Mouse (Mus musculus) embryonic facial prominence, embryonic 12.5 days (tissue): Measurements from ENCODE around the gene Alg9. TPM values are rescaled to one million over a fixed set of nuclear protein-coding genes. Genes with fewer than 3 reads are reported as not detected.

Experiments
- ATAC-seq: fragments of 200-750 bp; cut with Nextera tagmentation; 2 replicates; pipeline ENCODE4 v1.8.0; 2017; ENCODE audit not compliant: insufficient number of reproducible peaks, insufficient read depth, low FRiP score, low TSS enrichment
- H3K27ac ChIP-seq: fragments of 300-500 bp; sonication (generic); 2 replicates; pipeline ENCODE4 v1.5.1; 2016; ENCODE audit warnings: mild to moderate bottlenecking
- H3K27me3 ChIP-seq: fragments of 300-500 bp; sonication (generic); 2 replicates; pipeline ENCODE4 v1.6.1; 2016; ENCODE audit warnings: mild to moderate bottlenecking, moderate library complexity
- H3K36me3 ChIP-seq: fragments of 300-500 bp; sonication (generic); 2 replicates; pipeline ENCODE4 v1.6.1; 2016; ENCODE audit warnings: mild to moderate bottlenecking
- H3K4me1 ChIP-seq: fragments of 300-500 bp; sonication (generic); 2 replicates; pipeline ENCODE4 v1.6.1; 2016
- H3K4me2 ChIP-seq: fragments of 300-500 bp; sonication (generic); replicated peaks from 2 replicates; pipeline ENCODE4 v1.6.1; 2016; ENCODE audit warnings: mild to moderate bottlenecking, moderate library complexity
- H3K4me3 ChIP-seq: fragments of 300-500 bp; sonication (generic); 2 replicates; pipeline ENCODE4 v1.5.1; 2016; ENCODE audit warnings: mild to moderate bottlenecking
- H3K9ac ChIP-seq: fragments of 300-500 bp; sonication (generic); 2 replicates; pipeline ENCODE4 v1.6.1; 2016; ENCODE audit warnings: mild to moderate bottlenecking, moderate library complexity
- H3K9me3 ChIP-seq: fragments of 300-500 bp; sonication (generic); 2 replicates; pipeline ENCODE4 v1.6.1; 2016; ENCODE audit warnings: mild to moderate bottlenecking, moderate library complexity
- WGBS: fragments of 180-500 bp; shearing (Covaris S2); methylation state at CpG from one replicate; pipeline ENCODE4 v1.1.7; 2016; 5-methylcytosine and 5-hydroxymethylcytosine counted together
- polyA plus RNA-seq: library from polyadenylated mRNA; unstranded; fragments of >200 nt; fragmentation: Nextera tagmentation; extraction: Ambion mirVana; gene quantifications from 2 replicates; pipeline ENCODE4 v1.2.1, GENCODE M21; 2016

Gene Alg9
- polyA plus RNA-seq, 1 experiment from 2014 or later = 43.9 TPM

DNA sequence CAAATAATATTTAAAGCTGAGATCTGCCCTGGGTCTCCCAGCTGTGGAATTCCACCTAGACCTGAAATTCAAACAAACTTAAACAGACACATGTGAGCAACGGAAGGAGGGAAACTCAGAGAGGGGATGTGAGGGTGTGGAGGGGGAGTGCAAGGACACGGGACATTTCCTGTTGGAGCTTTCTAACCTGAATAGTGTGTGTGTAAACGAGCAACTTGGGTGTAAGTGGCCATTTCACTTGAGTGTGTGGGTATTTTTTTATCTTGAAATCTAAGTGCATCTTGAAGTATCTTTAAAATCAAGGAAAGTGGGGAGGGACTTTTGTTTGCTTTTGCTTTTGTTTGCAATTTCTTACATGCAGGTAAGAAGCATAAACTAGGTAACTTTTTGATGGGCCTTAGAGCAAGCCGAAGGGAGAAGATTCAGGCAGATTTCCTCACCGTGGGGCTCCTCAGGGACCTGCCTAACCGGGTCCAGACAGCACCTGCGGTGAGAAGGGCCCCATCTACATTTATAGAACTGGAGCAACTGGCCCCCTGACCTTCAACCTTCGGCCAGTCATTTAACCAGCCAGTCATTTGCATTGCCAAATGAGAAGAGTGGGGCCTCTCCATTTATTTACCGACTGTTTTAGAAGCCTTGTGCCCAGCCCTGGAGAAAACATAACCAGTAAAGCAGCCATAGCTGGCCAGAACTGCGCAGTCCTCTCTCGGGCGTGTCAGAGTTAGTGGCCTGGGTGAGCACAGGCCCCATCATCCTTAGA, 73.0 kb downstream of the Alg9 start:
- peaks cover 13% of the 10 kb centered on the region for H3K4me1 ChIP-seq
- no peak overlapping the region for H3K9ac ChIP-seq
- peaks cover 13% of the 10 kb centered on the region for H3K36me3 ChIP-seq
- no peak overlapping the region for H3K27ac ChIP-seq
- no peaks in the 10 kb centered on the region for H3K9me3 ChIP-seq
- no peaks in the 10 kb centered on the region for H3K27me3 ChIP-seq
- no peak for ATAC-seq
- no peak overlapping the region for H3K4me3 ChIP-seq
- 62% methylated on average over 12 of the region's 12 CpGs for WGBS
- H3K4me2 ChIP-seq = no peak overlapping the region

DNA sequence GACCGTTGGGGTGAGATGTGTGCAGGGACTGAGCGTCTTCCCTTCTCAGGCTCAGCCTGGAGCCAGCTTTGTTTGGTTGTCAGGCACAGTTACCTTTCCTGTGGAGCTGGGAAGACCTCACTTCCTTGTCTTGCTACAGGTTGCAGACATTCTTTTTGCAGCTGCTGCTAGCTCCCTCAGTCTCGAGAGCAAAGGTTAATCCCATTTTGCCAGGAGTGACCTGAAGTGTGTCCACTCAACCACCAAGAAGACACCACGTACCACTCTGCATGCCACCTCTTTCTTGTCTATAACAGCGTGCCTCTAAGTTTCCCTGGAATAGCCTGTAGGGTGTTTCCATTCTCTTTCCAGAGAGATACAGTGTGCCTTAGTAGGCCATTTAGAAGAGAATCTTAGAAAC, 74.0 kb downstream of the Alg9 start:
- H3K4me3 ChIP-seq = no peak overlapping the region
- H3K27me3 ChIP-seq = no peaks in the 10 kb centered on the region
- H3K4me1 ChIP-seq = peaks cover 18% of the 10 kb centered on the region
- H3K36me3 ChIP-seq = peaks cover 6% of the 10 kb centered on the region
- no peaks in the 10 kb centered on the region for H3K9me3 ChIP-seq
- H3K9ac ChIP-seq = no peak overlapping the region
- no peak overlapping the region for H3K4me2 ChIP-seq
- 61% methylated on average over 5 of the region's 5 CpGs for WGBS
- ATAC-seq = 0 out of 2 replicates have a peak, but pooled peaks have one; percentile 3
- no peak overlapping the region for H3K27ac ChIP-seq

DNA sequence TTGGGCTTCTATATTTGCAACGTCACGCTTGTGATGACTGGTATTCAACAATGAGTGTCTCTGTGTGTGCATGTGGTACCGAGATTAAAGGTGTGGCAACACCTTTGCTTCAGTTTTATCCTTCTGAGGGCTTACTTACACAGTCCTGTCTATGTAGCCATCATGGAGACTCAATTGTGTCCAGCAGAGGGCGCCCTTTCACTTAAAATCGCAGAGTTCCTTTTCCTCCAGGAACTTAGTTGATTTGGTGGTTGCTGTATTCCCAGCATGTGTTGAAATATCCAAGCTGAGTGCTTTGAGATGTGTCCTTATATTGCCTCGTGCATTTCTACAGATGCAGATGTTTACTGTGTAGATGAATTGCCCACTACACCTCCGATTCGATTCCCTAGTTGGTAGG, 74.4 kb downstream of the Alg9 start:
- Histone ChIP-seq H3K4me2 (no peak overlapping the region), H3K9me3 (no peaks in the 10 kb centered on the region), H3K4me1 (peaks cover 18% of the 10 kb centered on the region), H3K27me3 (no peaks in the 10 kb centered on the region), H3K9ac (no peak overlapping the region), H3K36me3 (0 out of 2 replicates have a peak, but pooled peaks cover 3% of the 10 kb centered on the region), H3K4me3 (no peak overlapping the region), H3K27ac (no peak overlapping the region)
- WGBS = 23% methylated on average over 8 of the region's 8 CpGs
- ATAC-seq = peak; percentile 75

DNA sequence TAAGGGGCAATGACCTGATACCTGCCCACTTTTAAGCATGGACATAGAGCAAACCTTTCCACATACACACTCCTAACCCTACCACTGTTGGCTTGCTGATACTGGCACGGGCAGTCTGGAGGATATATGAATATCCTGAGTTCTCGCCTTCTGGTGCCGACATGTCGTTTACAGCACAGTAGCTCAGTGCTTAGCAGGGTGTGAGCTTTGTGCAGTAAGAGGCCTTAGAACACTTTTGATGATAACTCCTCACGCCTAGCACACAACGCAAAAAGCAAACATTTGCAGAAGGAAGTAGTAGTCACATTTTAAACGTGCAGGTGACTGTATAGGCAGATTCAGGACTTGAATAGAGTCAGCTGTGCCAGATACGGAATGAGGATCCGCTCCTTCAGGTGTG, 74.9 kb downstream of the Alg9 start:
- Histone ChIP-seq H3K27me3 (no peaks in the 10 kb centered on the region), H3K9me3 (no peaks in the 10 kb centered on the region), H3K4me3 (no peak overlapping the region), H3K36me3 (no peaks in the 10 kb centered on the region), H3K4me2 (no peak overlapping the region), H3K4me1 (peaks cover 18% of the 10 kb centered on the region), H3K27ac (no peak overlapping the region), H3K9ac (no peak overlapping the region)
- no peak for ATAC-seq
- WGBS = 75% methylated on average over 9 of the region's 9 CpGs

DNA sequence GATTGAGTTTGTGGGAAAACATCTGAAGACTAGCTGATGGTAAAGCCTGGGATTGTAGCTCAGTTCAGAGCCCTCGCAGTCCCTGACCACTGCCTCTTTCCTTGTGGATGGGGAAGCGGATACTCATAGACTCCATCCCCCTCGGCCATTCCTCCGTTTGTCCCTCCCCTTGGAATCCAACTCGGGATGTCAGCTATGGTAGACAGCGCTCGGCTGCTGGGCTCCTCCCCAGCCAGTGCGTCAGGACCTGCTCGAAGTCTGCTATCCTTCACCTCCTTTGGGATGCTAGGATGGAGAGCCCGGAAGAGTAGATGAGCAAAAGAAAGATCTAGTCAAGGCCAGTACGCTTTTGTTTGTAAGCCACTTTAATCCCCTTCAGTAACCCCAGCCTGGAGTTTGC, 75.5 kb downstream of the Alg9 start:
- H3K4me1 ChIP-seq = peaks cover 18% of the 10 kb centered on the region

DNA sequence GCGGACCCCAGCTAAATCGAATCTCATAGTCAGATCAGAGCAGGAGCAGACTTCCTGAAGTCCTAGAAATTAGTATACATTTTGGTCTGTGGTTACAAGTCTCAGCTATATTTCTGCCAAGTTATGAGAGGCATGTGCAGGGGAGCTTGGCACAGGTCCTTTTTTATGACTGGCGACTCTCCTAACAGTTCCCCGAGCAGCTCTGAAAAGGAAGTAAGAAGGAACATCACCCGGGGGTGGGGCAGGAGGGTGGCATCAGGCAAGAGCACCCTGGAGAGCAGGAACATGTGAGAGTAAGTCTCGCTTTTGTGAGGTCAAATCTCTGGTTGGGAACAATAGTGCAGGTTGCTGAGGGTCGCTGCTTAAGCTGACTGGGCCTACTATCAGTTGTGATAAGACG, 75.9 kb downstream of the Alg9 start:
- H3K4me3 ChIP-seq = no peak overlapping the region
- 58% methylated on average over 8 of the region's 8 CpGs for WGBS
- H3K4me2 ChIP-seq = peak overlapping the region; percentile 22
- H3K27me3 ChIP-seq = no peaks in the 10 kb centered on the region
- ATAC-seq = no peak
- H3K9me3 ChIP-seq = no peaks in the 10 kb centered on the region
- H3K9ac ChIP-seq = no peak overlapping the region; the same call in 1 of the 2 replicates
- H3K27ac ChIP-seq = no peak overlapping the region
- peaks cover 18% of the 10 kb centered on the region for H3K4me1 ChIP-seq
- H3K36me3 ChIP-seq = no peaks in the 10 kb centered on the region

More for the DNA sequence above, 75.5 kb downstream of the Alg9 start:
- no peak overlapping the region for H3K4me3 ChIP-seq
- H3K9ac ChIP-seq = no peak overlapping the region
- no peak for ATAC-seq
- no peaks in the 10 kb centered on the region for H3K36me3 ChIP-seq
- H3K9me3 ChIP-seq = no peaks in the 10 kb centered on the region
- H3K27ac ChIP-seq = no peak overlapping the region
- 19% methylated on average over 11 of the region's 11 CpGs for WGBS
- H3K27me3 ChIP-seq = no peaks in the 10 kb centered on the region
- H3K4me2 ChIP-seq = peak overlapping the region; percentile 22

DNA sequence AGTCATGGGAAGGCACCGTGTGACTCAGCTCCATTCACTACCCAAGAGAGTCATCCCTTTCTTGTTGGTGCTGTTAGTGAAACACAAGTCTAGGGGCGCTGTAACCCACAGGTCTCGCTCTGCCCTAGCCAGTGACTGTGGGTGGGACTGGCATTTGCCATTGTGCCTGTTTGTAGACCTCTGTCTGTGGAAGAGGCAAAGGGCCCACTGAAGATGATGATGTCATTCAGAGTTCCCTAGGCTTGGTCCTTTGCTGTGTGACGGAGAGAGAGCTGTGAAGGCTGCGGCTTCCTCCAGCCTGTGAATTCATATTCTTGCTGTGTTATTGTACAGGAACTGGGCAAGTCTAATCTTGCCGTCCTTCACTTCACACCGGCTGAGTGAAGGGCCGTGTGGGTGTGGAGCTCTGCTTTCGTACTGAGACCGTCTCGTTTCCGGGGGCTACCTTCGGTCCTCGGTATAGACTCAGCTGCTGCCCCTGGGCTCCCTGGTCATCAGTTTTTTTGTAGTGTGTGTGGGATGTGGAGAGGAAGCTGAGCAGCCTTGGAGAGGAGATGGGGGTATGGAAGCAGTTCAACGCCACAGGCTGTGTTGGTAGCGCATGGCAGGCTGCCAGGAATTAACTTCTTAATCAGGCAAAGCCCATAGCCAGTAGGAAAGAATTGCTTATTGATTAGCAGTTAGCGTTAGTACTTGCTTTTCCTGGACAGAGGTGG, 78.0 kb downstream of the Alg9 start:
- H3K4me3 ChIP-seq = no peak overlapping the region
- H3K27ac ChIP-seq = no peak overlapping the region
- no peak for ATAC-seq
- no peaks in the 10 kb centered on the region for H3K27me3 ChIP-seq
- H3K36me3 ChIP-seq = no peaks in the 10 kb centered on the region
- H3K9me3 ChIP-seq = no peaks in the 10 kb centered on the region
- WGBS = 72% methylated on average over 17 of the region's 17 CpGs
- peaks cover 27% of the 10 kb centered on the region for H3K4me1 ChIP-seq
- H3K9ac ChIP-seq = no peak overlapping the region
- no peak overlapping the region for H3K4me2 ChIP-seq

DNA sequence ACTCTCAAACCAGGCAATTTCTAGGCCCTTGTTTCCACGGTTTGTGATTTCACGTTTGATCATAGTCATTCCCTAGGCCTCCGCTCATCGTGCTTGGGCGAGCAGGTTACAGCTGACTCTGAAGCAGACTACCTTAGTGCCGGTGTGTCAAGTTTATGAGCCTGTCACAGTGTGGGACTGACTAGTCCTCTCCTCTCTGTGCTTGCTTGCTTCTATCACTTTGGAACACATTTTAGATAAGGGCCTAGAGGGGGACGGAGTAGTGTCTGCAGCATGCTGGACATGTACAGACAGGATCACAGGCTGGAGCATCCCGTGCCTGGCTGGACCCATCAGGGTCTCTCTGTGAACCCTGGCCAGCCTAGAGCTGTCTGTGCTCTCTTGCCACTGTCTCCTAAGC, 79.6 kb downstream of the Alg9 start:
- H3K4me1 ChIP-seq = peaks cover 31% of the 10 kb centered on the region
- ATAC-seq = no peak
- H3K9ac ChIP-seq = no peak overlapping the region
- H3K36me3 ChIP-seq = peaks cover 3% of the 10 kb centered on the region; the same call in 1 of the 2 replicates
- no peak overlapping the region for H3K4me2 ChIP-seq
- no peaks in the 10 kb centered on the region for H3K27me3 ChIP-seq
- 72% methylated on average over 8 of the region's 8 CpGs for WGBS
- no peaks in the 10 kb centered on the region for H3K9me3 ChIP-seq
- no peak overlapping the region for H3K4me3 ChIP-seq
- no peak overlapping the region for H3K27ac ChIP-seq

DNA sequence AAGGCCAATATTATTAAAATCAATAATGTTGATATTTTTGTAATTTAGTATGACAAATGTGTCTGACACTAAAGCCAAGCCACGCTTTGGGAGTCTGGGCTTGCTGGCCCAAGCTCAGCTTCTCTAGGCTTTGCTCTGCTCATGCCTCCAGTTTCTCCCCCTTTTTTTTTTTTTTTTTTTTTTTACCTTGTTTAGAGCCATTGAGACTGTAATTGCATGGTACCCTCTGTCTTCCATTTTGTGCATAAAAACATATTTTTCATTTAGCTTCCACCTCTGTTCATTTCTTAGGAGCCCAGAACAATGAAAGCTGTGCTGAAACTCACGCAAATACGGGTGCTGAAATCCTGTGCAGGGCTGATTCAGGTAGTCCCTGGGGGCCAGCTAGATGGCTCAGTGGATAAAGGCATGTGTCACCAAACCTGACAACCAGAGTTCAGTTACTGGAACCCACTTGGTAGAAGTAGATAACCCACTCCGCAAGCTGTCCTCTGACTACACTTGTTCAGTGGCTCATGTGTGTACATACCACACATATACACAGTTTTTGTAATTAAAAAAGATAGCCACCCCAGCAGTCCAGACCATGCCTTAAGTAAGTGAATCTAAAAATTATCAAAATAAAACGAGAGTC, 80.4 kb downstream of the Alg9 start:
- no peak overlapping the region for H3K9ac ChIP-seq
- no peaks in the 10 kb centered on the region for H3K27me3 ChIP-seq
- H3K4me3 ChIP-seq = no peak overlapping the region
- WGBS = 89% methylated on average over 5 of the region's 5 CpGs
- H3K9me3 ChIP-seq = no peaks in the 10 kb centered on the region
- H3K4me1 ChIP-seq = peaks cover 27% of the 10 kb centered on the region
- H3K27ac ChIP-seq = no peak overlapping the region
- H3K4me2 ChIP-seq = no peak overlapping the region
- H3K36me3 ChIP-seq = peaks cover 12% of the 10 kb centered on the region
- no peak for ATAC-seq

DNA sequence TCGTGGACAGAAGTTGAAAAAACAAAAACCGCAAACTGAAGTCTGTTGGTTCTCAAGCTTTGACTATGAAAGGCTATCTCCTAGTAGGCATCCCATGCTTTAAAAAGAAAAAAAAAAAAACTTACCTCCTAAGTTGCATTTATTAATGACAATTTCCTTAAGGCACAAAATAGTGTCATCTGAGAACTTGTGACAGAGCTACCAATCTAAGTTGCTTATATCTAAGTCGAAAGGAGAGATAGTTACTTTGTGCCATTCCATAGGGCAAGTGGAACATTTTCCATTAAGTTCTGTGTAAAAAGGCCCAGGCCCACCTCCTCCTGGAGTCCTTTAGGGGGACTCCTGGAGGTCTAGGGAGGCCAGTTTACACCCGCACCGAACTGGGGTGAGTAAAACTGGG, 81.0 kb downstream of the Alg9 start:
- WGBS = 61% methylated on average over 5 of the region's 5 CpGs
- Histone ChIP-seq H3K9me3 (no peaks in the 10 kb centered on the region), H3K9ac (peak overlapping the region; percentile 89; the same call in 1 of the 2 replicates), H3K27me3 (no peaks in the 10 kb centered on the region), H3K4me2 (peak overlapping the region; percentile 65), H3K36me3 (peaks cover 17% of the 10 kb centered on the region), H3K4me3 (no peak overlapping the region), H3K27ac (peak overlapping the region; percentile 89), H3K4me1 (peaks cover 21% of the 10 kb centered on the region)
- no peak for ATAC-seq

DNA sequence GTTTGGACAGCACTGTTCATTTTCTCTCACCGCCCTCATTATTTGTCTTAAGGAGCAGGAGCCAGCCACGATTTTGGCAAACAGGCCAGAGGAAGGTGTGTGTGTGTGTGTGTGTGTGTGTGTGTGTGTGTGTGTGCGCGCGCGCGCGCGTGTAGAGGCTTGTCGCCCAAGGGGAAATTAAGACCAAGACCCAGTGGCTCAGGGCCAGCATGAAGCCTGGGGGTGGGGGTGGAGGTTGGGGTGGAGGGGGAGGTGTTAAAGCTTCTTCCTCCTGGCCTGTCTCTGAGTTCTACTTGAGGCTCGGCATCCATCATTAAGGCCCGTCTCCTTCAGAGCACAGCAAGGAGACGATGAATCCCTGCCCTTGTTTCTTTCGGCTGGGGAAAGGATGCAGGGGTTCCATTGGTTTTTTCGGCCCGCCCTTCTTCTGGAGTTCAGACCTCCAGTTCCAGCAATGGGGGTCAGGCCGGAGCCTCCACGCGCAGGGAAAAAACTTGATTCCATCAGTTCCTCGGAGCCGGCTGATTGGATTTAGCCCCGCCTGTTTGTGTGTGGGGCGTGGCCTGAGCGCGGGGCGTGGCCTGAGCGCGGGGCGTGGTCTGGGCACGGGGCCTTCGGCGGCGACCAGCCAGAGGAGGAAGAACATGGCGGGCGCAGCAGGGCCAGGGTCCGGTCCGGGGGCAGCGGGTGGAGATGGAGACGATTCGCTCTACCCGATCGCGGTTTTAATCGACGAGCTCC, 81.7 kb downstream of the Alg9 start:
- H3K9me3 ChIP-seq = no peaks in the 10 kb centered on the region

More for the DNA sequence above, 81.7 kb downstream of the Alg9 start:
- H3K27me3 ChIP-seq = no peaks in the 10 kb centered on the region
- peaks cover 25% of the 10 kb centered on the region for H3K36me3 ChIP-seq
- under 1% methylated on average over 37 of the region's 45 CpGs for WGBS
- peak; percentile 77 for ATAC-seq
- peaks cover 19% of the 10 kb centered on the region for H3K4me1 ChIP-seq
- peak overlapping the region; percentile 89 for H3K9ac ChIP-seq
- peak overlapping the region; percentile 65 for H3K4me2 ChIP-seq
- H3K27ac ChIP-seq = peak overlapping the region; percentile 89
- peak overlapping the region; percentile 96 for H3K4me3 ChIP-seq
